Mouse (Mus musculus): ENCODE results near the gene Ncor1.
"Not testable (repeated sequence)": the region's sequence is repeated elsewhere in the genome, so short reads cannot be mapped to it uniquely, and the experiment has no call there.

The Ncor1 gene

GRCm38 (mm10) chr11:62458276-62458724 lies at the start of gene Ncor1, which contains the start of gene Pigl:
Gene Ncor1 (minus strand): TSS chr11:62458541.
Gene Pigl (plus strand): TSS chr11:62458460.
- DNase-seq = peak; percentile 78 to 84

- DNase-seq = no peak
Observed at GRCm38 (mm10) chr11:62507683-62508082, 49.3 kb upstream of the Ncor1 start.

- DNase-seq = no peak
Observed at GRCm38 (mm10) chr11:62500529-62500928, 42.2 kb upstream of the Ncor1 start.

GRCm38 (mm10) chr11:62498802-62499201 lies 40.5 kb upstream of the Ncor1 start:
- DNase-seq = no peak

DNA sequence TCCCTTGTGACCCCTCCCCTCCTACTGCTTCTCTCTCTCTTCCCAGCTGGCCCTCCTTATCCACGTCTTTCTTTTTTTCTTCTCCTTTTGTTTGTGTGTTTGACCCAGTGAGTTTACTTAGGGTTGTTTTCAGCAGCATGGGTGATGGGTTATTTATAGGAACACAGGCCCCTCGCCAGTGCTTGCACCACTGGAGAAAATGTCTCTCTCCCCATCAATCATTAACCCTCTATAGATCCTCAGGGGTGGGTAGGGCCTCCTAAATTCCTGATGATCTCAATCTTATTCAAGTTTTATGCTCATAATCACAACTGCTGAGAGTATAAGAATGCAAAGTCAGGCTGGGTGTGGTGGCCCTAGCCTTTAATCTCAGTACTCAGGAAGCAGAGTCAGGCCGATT lies 38.8 kb upstream of the Ncor1 start:
- DNase-seq = no peak

- peak; percentile 33 to 44 for DNase-seq
Observed at GRCm38 (mm10) chr11:62496151-62496715, 37.9 kb upstream of the Ncor1 start.

DNA sequence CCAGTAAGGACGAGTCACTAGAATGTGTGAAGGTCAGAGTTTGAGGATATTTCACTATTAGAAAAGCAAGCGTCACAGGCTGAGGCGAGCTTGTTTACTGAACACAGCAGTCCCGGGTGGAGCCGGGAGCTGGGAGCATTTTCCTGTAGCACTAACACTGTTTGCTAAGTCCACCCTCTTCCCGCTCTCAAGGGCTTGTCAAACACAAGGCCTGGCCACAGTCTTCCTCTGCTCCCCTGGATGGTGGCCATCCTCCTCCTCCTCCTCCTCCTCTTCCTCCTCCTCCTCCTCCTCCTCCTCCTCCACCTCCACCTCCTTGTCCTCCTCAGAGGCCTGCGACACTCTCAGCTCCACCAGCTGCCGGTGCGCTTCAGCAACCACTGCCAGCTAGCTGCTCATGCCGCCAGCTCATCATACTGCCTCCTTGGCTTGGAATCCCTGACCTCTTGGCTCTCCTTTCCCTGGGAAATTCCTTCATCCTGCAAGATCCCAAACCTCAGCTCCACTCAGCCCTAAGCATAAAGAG lies 37.0 kb upstream of the Ncor1 start:
- peak; percentile 27 to 51 for DNase-seq

DNA sequence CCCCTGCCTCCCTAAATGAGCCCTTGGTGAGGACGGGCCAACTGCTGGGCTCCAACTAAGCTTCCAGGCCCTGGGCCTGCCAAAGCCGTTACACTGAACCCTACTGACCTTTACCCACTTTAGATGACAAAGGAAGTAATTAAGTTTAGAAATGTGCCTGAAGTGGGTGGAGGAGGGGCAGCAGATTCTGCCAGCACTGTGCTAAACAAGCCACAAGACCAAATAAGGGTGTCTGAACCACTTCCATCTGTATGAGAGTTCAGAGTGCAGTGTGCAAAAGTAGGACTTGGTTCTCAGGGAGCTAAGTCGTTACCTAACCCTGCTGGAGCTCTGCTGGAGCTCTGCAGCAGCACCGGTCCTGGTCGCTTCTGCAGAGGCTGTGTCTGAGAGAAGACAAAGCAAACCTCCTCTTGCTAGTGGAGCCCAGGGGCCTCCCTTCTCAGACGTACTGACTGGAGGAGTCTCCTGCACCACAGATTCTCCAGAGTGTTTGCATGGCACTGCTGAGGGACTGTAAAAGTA lies 36.5 kb upstream of the Ncor1 start:
- peak; percentile 62 to 76 for DNase-seq

GRCm38 (mm10) chr11:62493701-62494100 lies 35.4 kb upstream of the Ncor1 start:
- DNase-seq = no peak

DNA sequence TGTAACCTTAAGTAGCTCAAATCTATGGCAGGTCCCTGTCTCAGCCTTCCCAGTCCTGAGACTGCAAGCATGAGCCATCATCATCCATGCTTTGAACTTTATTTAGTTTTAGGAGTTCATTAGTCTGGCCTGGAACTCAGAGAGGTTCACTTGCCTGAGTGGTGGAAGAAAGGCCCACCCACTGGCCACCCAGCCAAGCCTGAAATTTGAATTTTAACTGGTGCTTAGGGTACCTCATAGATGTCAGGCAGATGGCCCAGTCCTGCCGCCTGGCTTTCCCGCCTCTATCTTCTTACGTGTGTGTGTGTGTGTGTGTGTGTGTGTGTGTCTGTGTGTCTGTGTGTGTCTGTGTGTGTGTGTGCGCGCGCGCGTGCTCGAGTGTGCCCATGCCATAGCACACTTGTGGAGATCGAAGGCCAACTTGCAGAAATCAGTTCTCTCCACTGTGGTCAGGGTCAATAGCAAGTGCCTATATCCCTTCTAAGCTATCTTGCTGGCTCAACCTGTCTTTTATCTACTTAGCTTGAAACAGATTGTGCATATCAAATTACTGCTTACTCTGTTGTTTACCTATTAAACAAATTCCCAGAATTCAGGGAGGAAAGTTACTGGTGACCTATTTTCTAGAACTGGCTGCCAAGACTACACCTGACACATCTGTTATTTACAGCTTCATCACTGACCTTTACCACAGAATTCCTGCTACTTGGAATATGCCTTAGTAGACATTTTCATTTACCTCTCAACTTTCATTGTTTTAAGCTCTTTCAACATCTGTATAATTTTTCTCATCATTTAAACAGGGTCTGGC lies 29.4 kb upstream of the Ncor1 start:
- DNase-seq = no peak

DNA sequence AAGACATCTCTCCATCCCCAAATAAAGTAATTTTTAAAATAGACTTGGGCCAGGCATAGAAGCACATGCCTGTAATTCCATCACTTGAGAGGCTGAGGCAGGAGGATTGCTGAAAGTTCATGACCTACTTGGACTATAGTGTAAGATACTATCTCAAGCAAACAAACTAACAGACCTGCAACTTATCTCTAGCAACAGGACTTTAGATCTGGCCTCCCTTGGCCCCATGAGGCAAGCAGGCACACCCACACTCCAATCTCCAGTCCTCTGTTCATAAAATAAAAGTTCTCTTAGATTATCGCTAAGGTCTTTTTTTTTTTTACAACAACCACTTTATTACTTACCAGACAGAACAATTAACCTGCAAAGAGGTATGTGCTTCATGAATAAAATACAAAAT lies 28.6 kb upstream of the Ncor1 start:
- no peak for DNase-seq

DNA sequence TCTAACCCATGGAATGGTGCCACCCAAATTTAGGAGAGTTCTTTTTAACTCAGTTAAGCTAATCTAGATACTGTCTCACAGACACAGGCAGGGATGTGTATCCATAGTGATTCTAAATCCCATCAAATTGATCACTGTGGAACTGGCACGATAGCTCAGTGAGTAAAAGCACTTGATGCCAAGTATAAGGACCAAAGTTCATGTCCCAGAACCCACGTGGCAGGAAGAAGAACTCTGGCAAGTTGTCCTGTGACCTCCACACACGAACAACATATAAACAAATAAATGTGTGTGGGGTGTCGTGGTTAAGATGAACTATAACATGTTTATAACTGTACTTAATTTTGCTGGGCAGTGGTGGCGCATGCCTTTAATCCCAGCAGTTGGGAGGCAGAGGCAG lies 21.2 kb upstream of the Ncor1 start:
- DNase-seq = no peak

DNA sequence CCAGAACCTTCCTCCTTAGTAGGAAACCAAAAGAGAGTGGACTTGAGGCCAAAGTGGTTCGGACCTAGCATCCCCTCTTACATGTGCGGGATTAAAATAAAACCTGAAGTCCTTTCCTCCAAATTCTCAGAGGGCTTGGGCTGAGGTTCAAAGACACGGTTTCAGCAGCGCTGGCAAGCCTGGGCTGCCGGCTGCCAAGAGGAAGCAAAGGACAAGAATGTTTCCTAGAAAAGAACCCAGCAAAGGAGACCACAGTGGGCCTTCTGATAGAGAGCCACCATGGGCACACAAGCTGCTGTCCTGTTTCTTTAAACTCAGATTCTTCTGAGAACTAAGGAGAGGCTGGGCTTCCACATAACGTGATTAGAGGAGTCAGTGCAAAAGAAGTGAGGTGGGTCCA lies 20.6 kb upstream of the Ncor1 start:
- DNase-seq = no peak

DNA sequence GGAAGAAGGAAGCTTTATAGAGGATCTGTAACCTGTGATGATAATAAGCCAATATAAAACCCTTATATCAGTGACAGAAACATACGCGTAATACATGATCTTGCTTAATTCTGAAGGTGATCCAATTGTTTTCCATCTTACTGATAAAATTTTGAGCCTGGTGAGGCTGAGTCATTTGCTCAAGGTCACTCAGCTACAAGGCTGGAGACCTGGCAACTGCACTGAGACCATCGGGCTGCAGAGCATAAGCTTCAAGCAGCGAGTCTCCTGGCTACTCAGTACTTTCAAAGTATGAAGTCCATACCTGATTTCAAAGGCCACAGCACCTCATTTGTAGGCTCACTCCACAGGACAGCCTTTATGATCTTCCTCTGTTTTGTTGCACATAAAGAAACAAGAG lies 17.8 kb upstream of the Ncor1 start:
- DNase-seq = no peak

DNA sequence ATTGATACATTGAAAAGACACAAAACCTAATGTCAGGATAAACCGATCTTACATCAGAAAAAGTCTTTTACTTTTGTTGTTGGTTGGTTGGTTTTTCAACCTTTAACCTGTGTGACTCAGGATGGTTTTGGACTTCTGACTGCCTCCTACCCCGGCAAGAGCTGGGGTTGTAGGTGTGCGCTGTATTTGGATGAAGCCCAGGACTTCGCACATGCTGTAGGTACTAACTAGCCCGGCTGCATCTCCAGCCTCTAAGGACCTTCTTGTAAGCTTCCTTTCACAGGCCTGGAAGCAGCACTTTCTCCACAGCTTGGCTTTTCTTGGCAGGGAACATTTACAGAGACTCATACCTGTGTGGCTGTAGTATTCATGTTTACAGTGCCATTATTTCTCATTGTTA lies 15.2 kb upstream of the Ncor1 start:
- no peak for DNase-seq

DNA sequence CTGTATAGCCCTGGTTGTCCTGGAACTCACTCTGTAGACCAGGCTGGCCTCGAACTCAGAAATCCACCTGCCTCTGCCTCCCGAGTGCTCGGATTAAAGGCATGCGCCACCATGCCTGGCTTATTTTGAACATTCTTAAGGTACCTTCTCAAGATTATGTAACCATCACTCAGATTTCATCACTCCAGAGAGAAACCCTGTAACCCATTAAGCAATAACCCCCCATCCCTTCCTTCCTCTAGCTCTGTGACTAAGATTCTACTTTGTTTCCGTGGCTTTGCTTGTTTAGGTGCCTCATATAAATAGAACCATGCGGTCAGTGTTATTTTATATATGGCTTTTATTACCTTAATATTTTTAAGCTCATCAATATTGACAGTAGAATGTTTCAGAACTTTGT lies 12.1 kb upstream of the Ncor1 start:
- DNase-seq = no peak

DNA sequence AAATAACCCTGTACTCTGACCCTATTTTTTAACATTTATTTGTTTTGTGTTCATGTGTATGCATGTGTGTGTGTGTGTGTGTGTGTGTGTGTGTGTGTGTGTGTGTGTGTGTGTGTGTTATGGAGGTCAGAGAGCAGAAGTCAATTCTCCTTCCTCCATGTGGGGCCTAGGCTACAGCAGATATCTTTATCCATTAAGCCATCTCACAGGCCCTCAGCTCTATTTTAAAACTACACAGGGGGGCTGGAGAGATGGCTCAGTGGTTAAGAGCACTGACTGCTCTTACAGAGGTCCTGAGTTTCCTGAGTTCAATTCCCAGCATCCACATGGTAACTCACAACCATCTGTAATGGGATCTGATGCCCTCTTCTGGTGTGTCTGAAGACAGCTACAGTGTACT lies 8.9 kb upstream of the Ncor1 start:
- DNase-seq = not testable (repeated sequence)

DNA sequence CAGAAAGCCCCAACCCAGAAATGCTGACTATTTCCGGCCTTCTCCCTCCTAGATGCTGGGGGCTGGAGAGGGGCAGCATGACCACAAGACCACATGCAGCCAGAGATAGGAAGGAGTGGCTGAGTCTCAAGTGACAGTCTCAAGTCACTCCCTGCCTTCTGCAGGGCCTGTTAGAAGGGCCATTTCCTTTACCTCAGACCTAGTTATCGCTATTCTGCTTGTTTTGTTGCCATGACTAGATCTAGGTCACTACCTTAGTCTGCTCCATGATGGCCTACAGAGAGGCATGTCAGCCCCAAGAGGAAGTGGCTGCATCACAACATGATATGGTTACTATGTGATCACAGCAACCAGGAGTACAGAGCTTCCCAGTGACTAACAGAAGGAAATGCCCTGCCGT lies 8.2 kb upstream of the Ncor1 start:
- DNase-seq = peak; percentile 5 to 6

DNA sequence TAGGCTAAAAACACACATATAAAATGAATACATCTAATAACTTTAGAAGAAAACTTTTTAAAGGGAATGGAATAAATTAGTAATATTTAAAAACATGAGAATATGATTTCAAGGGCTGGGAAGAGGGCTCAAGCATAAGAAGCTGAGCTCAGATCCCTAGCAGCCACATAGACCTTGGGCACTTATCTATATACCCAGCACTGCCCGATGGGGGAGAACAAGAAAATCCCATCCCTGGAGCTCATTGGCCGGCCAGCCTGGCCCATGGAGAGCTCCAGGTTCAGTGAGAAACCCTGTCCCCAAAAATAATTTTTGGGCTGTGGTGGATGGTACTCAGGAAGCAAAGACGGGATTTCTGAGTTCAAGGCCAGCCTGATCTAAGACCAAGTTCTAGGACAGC lies 7.5 kb upstream of the Ncor1 start:
- no peak for DNase-seq

DNA sequence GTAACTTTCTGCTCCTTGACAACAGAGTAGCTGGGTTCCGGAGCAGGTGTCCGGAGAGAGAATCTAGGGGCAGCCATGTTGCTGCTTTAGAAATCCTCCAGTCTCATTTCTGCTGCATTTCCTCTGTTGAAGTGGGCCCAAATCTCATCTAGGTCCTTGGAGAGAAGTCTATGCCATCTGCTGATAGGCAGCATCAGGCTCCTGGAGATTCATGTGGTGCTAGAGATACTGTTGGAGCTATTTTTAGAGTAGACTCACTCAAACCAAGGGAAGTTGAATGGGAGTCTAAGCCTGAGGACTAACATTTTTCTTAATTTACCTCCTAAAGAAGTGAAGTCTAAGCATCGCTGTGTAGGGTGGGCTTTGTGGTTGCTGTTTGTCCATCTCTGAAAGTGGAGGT lies 6.4 kb upstream of the Ncor1 start:
- DNase-seq = no peak

DNA sequence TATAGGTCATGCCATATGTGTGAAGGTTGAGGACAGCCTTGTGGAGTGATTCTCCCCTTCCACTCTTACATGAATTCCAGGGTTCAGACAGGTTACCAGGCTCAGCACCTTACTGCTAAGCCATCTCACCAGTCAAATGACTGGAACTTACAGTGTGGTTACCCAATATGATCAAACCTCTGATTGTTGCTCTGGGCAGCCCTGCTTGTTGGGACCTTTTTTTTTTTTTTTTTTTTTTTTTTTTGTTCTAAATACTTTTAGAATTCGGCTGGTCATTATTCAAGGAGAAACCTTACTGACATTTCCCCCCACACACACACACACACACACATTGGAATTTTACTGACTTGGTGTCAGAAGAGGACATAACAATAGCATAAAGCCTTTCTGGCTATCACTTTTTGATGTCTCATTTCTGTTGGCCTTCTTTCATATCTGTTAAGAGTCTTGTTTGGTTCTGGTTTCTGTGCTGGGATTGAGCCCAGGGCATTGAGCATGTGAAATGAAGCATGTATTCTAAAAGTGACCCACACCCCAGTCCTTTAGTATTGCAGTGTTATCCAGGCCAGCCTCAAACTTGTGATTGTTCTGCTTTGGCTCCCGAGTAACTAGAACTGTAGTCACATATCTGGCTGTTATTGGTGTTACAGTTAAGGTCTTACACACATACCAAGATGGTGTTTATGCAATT lies 5.0 kb upstream of the Ncor1 start:
- no peak for DNase-seq

DNA sequence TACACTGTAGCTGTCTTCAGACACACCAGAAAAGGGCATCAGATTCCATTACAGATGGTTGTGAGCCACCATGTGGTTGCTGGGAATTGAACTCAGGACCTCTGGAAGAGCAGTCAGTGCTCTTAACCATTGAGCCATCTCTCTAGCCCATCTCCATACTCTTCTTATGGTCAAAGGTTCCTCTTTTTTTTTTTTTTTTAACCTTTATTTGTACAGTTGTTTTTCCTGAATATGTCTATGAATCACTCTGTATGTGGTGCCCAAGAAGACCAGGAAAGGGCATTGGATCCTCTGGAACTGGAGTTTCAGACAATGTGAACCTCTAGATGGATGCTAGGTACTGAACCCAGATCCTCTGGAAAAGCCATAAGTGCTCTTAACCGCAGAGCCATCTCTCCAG lies 4.2 kb upstream of the Ncor1 start:
- not testable (repeated sequence) for DNase-seq

- no peak for DNase-seq
Observed at GRCm38 (mm10) chr11:62458780-62459179, 439 bp upstream of the Ncor1 start.

- no peak for DNase-seq
Observed at GRCm38 (mm10) chr11:62457891-62458270, 460 bp downstream of the Ncor1 start.

All from thymus, postnatal 36 days (tissue).